Mouse (Mus musculus) spleen, adult 2 months (tissue): ENCODE measurements around the gene Tnni2. TPM values are rescaled to one million over a fixed set of nuclear protein-coding genes. Genes with fewer than 3 reads are reported as not detected.
A peak's percentile ranks its signal among the peaks of the same experiment; 100 is the strongest.

Experiments
- DNase-seq, 2 experiments: peaks; one replicate each; pipeline versions ENCODE4 v3.0.0 to v3.0.0-alpha.2; 2012 to 2021; ENCODE audit warnings: low spot score in 2 of 2, low read depth in 1 of 2
- H3K27ac ChIP-seq: fragments of 200-500 bp; 2 replicates; pipeline ENCODE4 v1.5.1; 2012; ENCODE audit warnings: low read length, inconsistent platforms; ENCODE audit not compliant: insufficient read depth
- H3K27me3 ChIP-seq: fragments of 200-500 bp; 2 replicates; pipeline ENCODE4 v1.6.1; 2012; ENCODE audit warnings: mild to moderate bottlenecking, moderate library complexity, low read length, inconsistent platforms; ENCODE audit not compliant: control insufficient read depth, insufficient read depth
- H3K36me3 ChIP-seq: fragments of 200-500 bp; 2 replicates; pipeline ENCODE4 v1.6.1; 2012; ENCODE audit warnings: mild to moderate bottlenecking, low read length, inconsistent platforms; ENCODE audit not compliant: control insufficient read depth, insufficient read depth
- H3K4me1 ChIP-seq: fragments of 200-500 bp; 2 replicates; pipeline ENCODE4 v1.6.1; 2011; ENCODE audit warnings: inconsistent platforms; ENCODE audit not compliant: control insufficient read depth, insufficient read depth, insufficient read length
- H3K4me3 ChIP-seq: fragments of 200-500 bp; 2 replicates; pipeline ENCODE4 v1.5.1; 2011; ENCODE audit warnings: mild to moderate bottlenecking, inconsistent platforms; ENCODE audit not compliant: insufficient read depth, insufficient read length; ENCODE audit errors: extremely low read depth
- CTCF ChIP-seq: fragments of 200-500 bp; IDR thresholded peaks from 2 replicates; pipeline ENCODE4 v1.5.1; 2011; ENCODE audit warnings: mild to moderate bottlenecking, inconsistent platforms; ENCODE audit not compliant: insufficient read depth, insufficient read length, insufficient replicate concordance; ENCODE audit errors: extremely low read depth
- POLR2A ChIP-seq: fragments of 200-500 bp; IDR thresholded peaks from 2 replicates; pipeline ENCODE4 v1.6.1; 2011; ENCODE audit warnings: low read depth, low read length, inconsistent platforms
- WGBS: fragments of 180-500 bp; shearing (Covaris S2); methylation state at CpG from one replicate; pipeline ENCODE4 v1.1.7; 2018; 5-methylcytosine and 5-hydroxymethylcytosine counted together
- polyA plus RNA-seq: library from polyadenylated mRNA; depleted of rRNA; stranded (reverse); fragments of >200 nt; gene quantifications from 2 replicates; pipeline ENCODE4 v1.2.3, GENCODE M21; 2012

Gene Tnni2
- polyA plus RNA-seq, 1 experiment: 3.9 TPM

- Histone ChIP-seq H3K27ac (no peak overlapping the region), H3K27me3 (no peaks in the 10 kb centered on the region), H3K4me3 (no peak overlapping the region), H3K4me1 (peaks cover 34% of the 10 kb centered on the region; the same call in 1 of the 2 replicates), H3K36me3 (no peaks in the 10 kb centered on the region)
- WGBS: 89% methylated on average over 14 of the region's 14 CpGs
- TF ChIP-seq CTCF (no peak), POLR2A (no peak)
- DNase-seq: no peak
Measured at GRCm38 (mm10) chr7:142439966-142440365, 1.6 kb upstream of the Tnni2 start.

GRCm38 (mm10) chr7:142440657-142441114 lies 922 bp upstream of the Tnni2 start:
- Histone ChIP-seq H3K27ac (no peak overlapping the region), H3K27me3 (no peaks in the 10 kb centered on the region), H3K36me3 (no peaks in the 10 kb centered on the region), H3K4me3 (no peak overlapping the region), H3K4me1 (peaks cover 34% of the 10 kb centered on the region; the same call in 1 of the 2 replicates)
- WGBS: 49% methylated on average over 5 of the region's 5 CpGs
- TF ChIP-seq CTCF (peak; percentile 72; the same call in 1 of the 2 replicates), POLR2A (no peak)
- DNase-seq: peak; percentile 46 to 64

- Histone ChIP-seq H3K27me3 (no peaks in the 10 kb centered on the region), H3K27ac (peak overlapping the region; percentile 94), H3K4me3 (no peak overlapping the region), H3K4me1 (peaks cover 34% of the 10 kb centered on the region; the same call in 1 of the 2 replicates), H3K36me3 (no peaks in the 10 kb centered on the region)
- DNase-seq: peak; percentile 58 to 65
- WGBS: 30% methylated on average over 9 of the region's 9 CpGs
- no peak for TF ChIP-seq POLR2A
- TF ChIP-seq CTCF: no peak
Measured at GRCm38 (mm10) chr7:142442081-142442907, 686 bp downstream of the Tnni2 start.

- TF ChIP-seq POLR2A: no peak
- TF ChIP-seq CTCF: no peak
- Histone ChIP-seq H3K27ac (peak overlapping the region; percentile 94), H3K36me3 (no peaks in the 10 kb centered on the region), H3K4me3 (no peak overlapping the region), H3K4me1 (peaks cover 34% of the 10 kb centered on the region; the same call in 1 of the 2 replicates), H3K27me3 (no peaks in the 10 kb centered on the region)
- DNase-seq: no peak
- 68% methylated on average over 7 of the region's 7 CpGs for WGBS
Measured at GRCm38 (mm10) chr7:142442908-142443420, 1.4 kb downstream of the Tnni2 start.

GRCm38 (mm10) chr7:142443474-142443873 lies 1.9 kb downstream of the Tnni2 start:
- TF ChIP-seq POLR2A (no peak), CTCF (no peak)
- Histone ChIP-seq H3K27ac (peak overlapping the region; percentile 94), H3K36me3 (no peaks in the 10 kb centered on the region), H3K4me1 (peaks cover 34% of the 10 kb centered on the region; the same call in 1 of the 2 replicates), H3K27me3 (no peaks in the 10 kb centered on the region), H3K4me3 (no peak overlapping the region)
- no peak for DNase-seq
- WGBS: 74% methylated on average over 5 of the region's 5 CpGs

- Histone ChIP-seq H3K27me3 (no peaks in the 10 kb centered on the region), H3K36me3 (no peaks in the 10 kb centered on the region), H3K27ac (no peak overlapping the region), H3K4me1 (peaks cover 34% of the 10 kb centered on the region; the same call in 1 of the 2 replicates), H3K4me3 (no peak overlapping the region)
- no peak for DNase-seq
- no peak for TF ChIP-seq POLR2A
- TF ChIP-seq CTCF: no peak
- WGBS: 81% methylated on average over 6 of the region's 6 CpGs
Measured at GRCm38 (mm10) chr7:142444171-142444570, 2.6 kb downstream of the Tnni2 start.
